Comparison of ENCODE assay signal across 8 mouse cellular contexts in genomic region chr11:114791351-114791889, GRCm38 (mm10). TPM values are rescaled to one million over a fixed set of nuclear protein-coding genes. Genes with fewer than 3 reads are reported as not detected.
DNase-seq lines count a peak whose midpoint lies in the region; ATAC-seq and TF ChIP-seq lines count a peak whose summit lies in the region.

No protein-coding gene starts in this region.

- peaks cover 68% of the 10 kb centered on the region for H3K27me3 ChIP-seq in kidney, embryonic 14.5 days (ENCODE audit: control insufficient read depth, insufficient read depth, low read length)
- H3K27me3 ChIP-seq in forebrain, postnatal 0 days (ENCODE audit: insufficient read depth, low read length): peaks cover 10% of the 10 kb centered on the region; the same call in 1 of the 2 replicates
- H3K27me3 ChIP-seq in midbrain, embryonic 12.5 days: peaks cover 77% of the 10 kb centered on the region

- no peak for TF ChIP-seq POLR2A in bone marrow macrophage, adult 2 months (IDR thresholded peaks at IDR 0.05; ENCODE audit: borderline replicate concordance, low read depth, low read length)

- H3K27ac ChIP-seq in kidney, embryonic 14.5 days (ENCODE audit: low read depth, low read length): no peak overlapping the region
- no peak overlapping the region for H3K27ac ChIP-seq in bone marrow macrophage, adult 2 months (ENCODE audit: insufficient read depth, low read depth, low read length)
- H3K27ac ChIP-seq in forebrain, postnatal 0 days (ENCODE audit: low read depth, low read length): peak overlapping the region; percentile 95
- peak overlapping the region; percentile 49 for H3K27ac ChIP-seq in midbrain, embryonic 12.5 days (replicated peaks)

- H3K9ac ChIP-seq in kidney, embryonic 14.5 days (ENCODE audit: low read depth, low read length): no peak overlapping the region
- H3K9ac ChIP-seq in forebrain, postnatal 0 days: peak overlapping the region; percentile 63
- peak overlapping the region; percentile 52 for H3K9ac ChIP-seq in midbrain, embryonic 12.5 days (replicated peaks)

- peaks cover 37% of the 10 kb centered on the region for H3K4me1 ChIP-seq in kidney, embryonic 14.5 days (ENCODE audit: control insufficient read depth, insufficient read depth, low read length)
- peaks cover 13% of the 10 kb centered on the region for H3K4me1 ChIP-seq in bone marrow macrophage, adult 2 months (ENCODE audit: control insufficient read depth, insufficient read depth, low read length)
- peaks cover 29% of the 10 kb centered on the region for H3K4me1 ChIP-seq in forebrain, postnatal 0 days (ENCODE audit: insufficient read depth)
- H3K4me1 ChIP-seq in midbrain, embryonic 12.5 days: peaks cover 73% of the 10 kb centered on the region

- H3K9me3 ChIP-seq in kidney, embryonic 14.5 days (ENCODE audit: control insufficient read depth, low read length): no peaks in the 10 kb centered on the region
- H3K9me3 ChIP-seq in forebrain, postnatal 0 days (ENCODE audit: low read length): no peaks in the 10 kb centered on the region
- no peaks in the 10 kb centered on the region for H3K9me3 ChIP-seq in midbrain, embryonic 12.5 days

- no peaks in the 10 kb centered on the region for H3K36me3 ChIP-seq in kidney, embryonic 14.5 days (ENCODE audit: control insufficient read depth, insufficient read depth, low read length)
- H3K36me3 ChIP-seq in forebrain, postnatal 0 days (ENCODE audit: insufficient read depth): no peaks in the 10 kb centered on the region
- 0 out of 2 replicates have a peak, but pooled peaks cover 4% of the 10 kb centered on the region for H3K36me3 ChIP-seq in midbrain, embryonic 12.5 days

- ATAC-seq in kidney, embryonic 14.5 days (ENCODE audit: low FRiP score, low TSS enrichment): no peak
- ATAC-seq in forebrain, postnatal 0 days: no peak
- ATAC-seq in midbrain, embryonic 12.5 days (ENCODE audit: low FRiP score, low read depth): no peak

- 4% methylated on average over 49 of the region's 50 CpGs for WGBS in kidney, embryonic 14.5 days
- WGBS in forebrain, postnatal 0 days: 9% methylated on average over 50 of the region's 50 CpGs
- WGBS in midbrain, embryonic 12.5 days: 6% methylated on average over 50 of the region's 50 CpGs

- H3K4me3 ChIP-seq in kidney, embryonic 14.5 days (ENCODE audit: low read length): peak overlapping the region; percentile 38
- peak overlapping the region; percentile 44 for H3K4me3 ChIP-seq in bone marrow macrophage, adult 2 months (ENCODE audit: insufficient read depth, low read length)
- H3K4me3 ChIP-seq in forebrain, postnatal 0 days (ENCODE audit: low read depth, low read length): peak overlapping the region; percentile 47
- peak overlapping the region; percentile 48 for H3K4me3 ChIP-seq in midbrain, embryonic 12.5 days

- no peak for TF ChIP-seq CTCF in bone marrow macrophage, adult 2 months (IDR thresholded peaks at IDR 0.05; ENCODE audit: low read depth, low read length)
- TF ChIP-seq CTCF in forebrain, postnatal 0 days (IDR thresholded peaks at IDR 0.05; ENCODE audit: low read depth): no peak; the same call in 1 of the 2 replicates

- no peak for DNase-seq in kidney, adult 11 months
- peak; percentile 54 for DNase-seq in forebrain, postnatal 0 days
- no peak for DNase-seq in adrenal gland, postnatal 14 days
- no peak for DNase-seq in lung, adult 18-20 months
- no peak for DNase-seq in retina, postnatal 1 day

- H3K4me2 ChIP-seq in kidney, embryonic 14.5 days (replicated peaks; ENCODE audit: low read depth, low read length): peak overlapping the region; percentile 89
- peak overlapping the region; percentile 72 for H3K4me2 ChIP-seq in forebrain, postnatal 0 days (ENCODE audit: low read depth)
- H3K4me2 ChIP-seq in midbrain, embryonic 12.5 days (replicated peaks): peak overlapping the region; percentile 90

RNA-seq across cellular contexts. Expression of gene Btbd17, which starts 4.3 kb away (rescaled TPM):
- polyA plus RNA-seq in kidney, embryonic 14.5 days (2014; fragmentation: Nextera tagmentation; extraction: Ambion mirVana): 0.77 and 1.6 TPM in 2 replicates
- polyA plus RNA-seq in bone marrow macrophage, adult 2 months (2012; ENCODE audit: insufficient read depth, insufficient read length, missing spikeins): not detected in 2 replicates
- 28.2 and 29.1 TPM in 2 replicates for total RNA-seq in forebrain, postnatal 0 days (2014; rRNA removed)
- 12.0 and 20.1 TPM in 2 replicates for polyA plus RNA-seq in forebrain, postnatal 0 days (2015; fragmentation: Nextera tagmentation; extraction: Ambion mirVana)
- 61.0 and 68.5 TPM in 2 replicates for polyA plus RNA-seq in midbrain, embryonic 12.5 days (2016; fragmentation: Nextera tagmentation; extraction: Ambion mirVana)
- not detected in 2 replicates for total RNA-seq in adrenal gland, postnatal 14 days (2021)

RNA-seq across cellular contexts. Expression of gene Gpr142, which starts 7.3 kb away (rescaled TPM):
- polyA plus RNA-seq in kidney, embryonic 14.5 days (2014; fragmentation: Nextera tagmentation; extraction: Ambion mirVana): 0.19 TPM in 1 of 2 replicates, not detected in the other
- not detected in 2 replicates for polyA plus RNA-seq in bone marrow macrophage, adult 2 months (2012; ENCODE audit: insufficient read depth, insufficient read length, missing spikeins)
- total RNA-seq in forebrain, postnatal 0 days (2014; rRNA removed): not detected in 2 replicates
- polyA plus RNA-seq in forebrain, postnatal 0 days (2015; fragmentation: Nextera tagmentation; extraction: Ambion mirVana): not detected in 2 replicates
- not detected in 2 replicates for polyA plus RNA-seq in midbrain, embryonic 12.5 days (2016; fragmentation: Nextera tagmentation; extraction: Ambion mirVana)
- not detected in 2 replicates for total RNA-seq in adrenal gland, postnatal 14 days (2021)

RNA-seq across cellular contexts. Expression of gene Kif19a, which starts 26.2 kb away (rescaled TPM):
- polyA plus RNA-seq in kidney, embryonic 14.5 days (2014; fragmentation: Nextera tagmentation; extraction: Ambion mirVana): 0.14 and 0.21 TPM in 2 replicates
- polyA plus RNA-seq in bone marrow macrophage, adult 2 months (2012; ENCODE audit: insufficient read depth, insufficient read length, missing spikeins): 2.5 and 3.0 TPM in 2 replicates
- 3.2 TPM in 2 replicates for total RNA-seq in forebrain, postnatal 0 days (2014; rRNA removed)
- polyA plus RNA-seq in forebrain, postnatal 0 days (2015; fragmentation: Nextera tagmentation; extraction: Ambion mirVana): 0.57 and 0.79 TPM in 2 replicates
- 0.45 and 0.73 TPM in 2 replicates for polyA plus RNA-seq in midbrain, embryonic 12.5 days (2016; fragmentation: Nextera tagmentation; extraction: Ambion mirVana)
- 0.41 and 0.56 TPM in 2 replicates for total RNA-seq in adrenal gland, postnatal 14 days (2021)

RNA-seq across cellular contexts. Expression of gene Gprc5c, which starts 59.5 kb away (rescaled TPM):
- 49.9 and 105 TPM in 2 replicates for polyA plus RNA-seq in kidney, embryonic 14.5 days (2014; fragmentation: Nextera tagmentation; extraction: Ambion mirVana)
- polyA plus RNA-seq in bone marrow macrophage, adult 2 months (2012; ENCODE audit: insufficient read depth, insufficient read length, missing spikeins): 35.4 and 38.0 TPM in 2 replicates
- total RNA-seq in forebrain, postnatal 0 days (2014; rRNA removed): 4.4 and 7.9 TPM in 2 replicates
- 5.5 and 5.8 TPM in 2 replicates for polyA plus RNA-seq in forebrain, postnatal 0 days (2015; fragmentation: Nextera tagmentation; extraction: Ambion mirVana)
- polyA plus RNA-seq in midbrain, embryonic 12.5 days (2016; fragmentation: Nextera tagmentation; extraction: Ambion mirVana): 10.4 and 16.8 TPM in 2 replicates
- 16.6 and 18.6 TPM in 2 replicates for total RNA-seq in adrenal gland, postnatal 14 days (2021)

Comparison
In these comparisons a context has a peak if more than half of its experiments do, and no peak if none do; other contexts are left out.
1. H3K27ac ChIP-seq: peak in forebrain, postnatal 0 days (single experiment) and midbrain, embryonic 12.5 days (single experiment); none in kidney, embryonic 14.5 days (single experiment) and bone marrow macrophage, adult 2 months (single experiment).
2. Peak in every context shown above with its lines, with median percentiles within 50 percentile points of each other: H3K4me2 ChIP-seq and H3K4me3 ChIP-seq.